Comparison of ENCODE assay signal across 8 mouse cellular contexts in genomic region chr3:36840650-36841555, GRCm38 (mm10). TPM values are rescaled to one million over a fixed set of nuclear protein-coding genes. Genes with fewer than 3 reads are reported as not detected.
DNase-seq lines count a peak whose midpoint lies in the region; ATAC-seq and TF ChIP-seq lines count a peak whose summit lies in the region.

No protein-coding gene starts in this region.

- H3K9me3 ChIP-seq in embryonic facial prominence, embryonic 13.5 days, result no peaks in the 10 kb centered on the region; the same call in 1 of the 2 replicates
- H3K9me3 ChIP-seq in heart, embryonic 13.5 days, result no peaks in the 10 kb centered on the region
- H3K9me3 ChIP-seq in kidney, embryonic 15.5 days (replicated peaks), result no peaks in the 10 kb centered on the region

- no peaks in the 10 kb centered on the region for H3K79me2 ChIP-seq in C2C12 (ENCODE audit: control insufficient read depth, insufficient read depth)

- no peak overlapping the region for H3K9ac ChIP-seq in embryonic facial prominence, embryonic 13.5 days
- H3K9ac ChIP-seq in heart, embryonic 13.5 days, result 0 out of 2 replicates have a peak overlapping the region, but pooled peaks have one; percentile 44
- H3K9ac ChIP-seq in kidney, embryonic 15.5 days, result no peak overlapping the region

- no peak for ATAC-seq in embryonic facial prominence, embryonic 13.5 days (ENCODE audit: insufficient number of reproducible peaks, insufficient read depth, low FRiP score, low TSS enrichment, low read depth)
- ATAC-seq in heart, embryonic 13.5 days (ENCODE audit: extremely low read depth, insufficient number of reproducible peaks, low FRiP score, low TSS enrichment), result no peak
- ATAC-seq in kidney, embryonic 15.5 days (replicated peaks; ENCODE audit: low FRiP score), result peak; percentile 87

- H3K4me3 ChIP-seq in C2C12 (ENCODE audit: insufficient read depth, poor library complexity, severe bottlenecking), result no peak overlapping the region
- H3K4me3 ChIP-seq in embryonic facial prominence, embryonic 13.5 days, result no peak overlapping the region
- H3K4me3 ChIP-seq in heart, embryonic 13.5 days, result 0 out of 2 replicates have a peak overlapping the region, but pooled peaks have one; percentile 8
- no peak overlapping the region; the same call in 1 of the 2 replicates for H3K4me3 ChIP-seq in kidney, embryonic 15.5 days (replicated peaks)

- no peaks in the 10 kb centered on the region for H3K27me3 ChIP-seq in C2C12 (ENCODE audit: control insufficient read depth, insufficient read depth, insufficient read length)
- H3K27me3 ChIP-seq in embryonic facial prominence, embryonic 13.5 days, result no peaks in the 10 kb centered on the region
- no peaks in the 10 kb centered on the region; the same call in 1 of the 2 replicates for H3K27me3 ChIP-seq in heart, embryonic 13.5 days (replicated peaks)
- no peaks in the 10 kb centered on the region for H3K27me3 ChIP-seq in kidney, embryonic 15.5 days

- H3K4me2 ChIP-seq in embryonic facial prominence, embryonic 13.5 days, result peak overlapping the region; percentile 42
- peak overlapping the region; percentile 59 for H3K4me2 ChIP-seq in heart, embryonic 13.5 days
- H3K4me2 ChIP-seq in kidney, embryonic 15.5 days, result peak overlapping the region; percentile 44

- no peak overlapping the region for H3K27ac ChIP-seq in embryonic facial prominence, embryonic 13.5 days
- no peak overlapping the region for H3K27ac ChIP-seq in heart, embryonic 13.5 days (replicated peaks)
- H3K27ac ChIP-seq in kidney, embryonic 15.5 days, result no peak overlapping the region

- H3K4me1 ChIP-seq in embryonic facial prominence, embryonic 13.5 days, result peaks cover 2% of the 10 kb centered on the region
- H3K4me1 ChIP-seq in heart, embryonic 13.5 days, result 0 out of 2 replicates have a peak, but pooled peaks cover 3% of the 10 kb centered on the region
- peaks cover 1% of the 10 kb centered on the region for H3K4me1 ChIP-seq in kidney, embryonic 15.5 days

- peak; percentile 79 for DNase-seq in adrenal gland, postnatal 14 days
- peak; percentile 57 for DNase-seq in liver
- peak; percentile 6 to 34 for DNase-seq in monocyte, adult 2 months (ENCODE audit: low read depth in 1 of 2, low spot score in 2 of 2)
- peak; percentile 54 to 76 for DNase-seq in spleen, postnatal 4 days (ENCODE audit: low spot score in 2 of 2)

- H3K36me3 ChIP-seq in C2C12 (ENCODE audit: control insufficient read depth, insufficient read depth), result no peaks in the 10 kb centered on the region
- H3K36me3 ChIP-seq in embryonic facial prominence, embryonic 13.5 days, result no peaks in the 10 kb centered on the region
- H3K36me3 ChIP-seq in heart, embryonic 13.5 days, result no peaks in the 10 kb centered on the region
- H3K36me3 ChIP-seq in kidney, embryonic 15.5 days, result no peaks in the 10 kb centered on the region

- TF ChIP-seq CTCF in C2C12 (IDR thresholded peaks at IDR 0.05; ENCODE audit: control insufficient read depth, insufficient read depth, insufficient read length), result peak; percentile 52

- H3ac ChIP-seq in C2C12 (ENCODE audit: control insufficient read depth, insufficient read length, low read depth), result no peak overlapping the region

- 17% methylated on average over 12 of the region's 12 CpGs for WGBS in embryonic facial prominence, embryonic 13.5 days
- 18% methylated on average over 12 of the region's 12 CpGs for WGBS in heart, embryonic 13.5 days
- WGBS in kidney, embryonic 15.5 days, result 22% methylated on average over 12 of the region's 12 CpGs

- H3K79me3 ChIP-seq in C2C12 (ENCODE audit: low read depth), result no peaks in the 10 kb centered on the region

TF ChIP-seq in C2C12, 6 proteins besides CTCF, POLR2A, EP300 and RAD21:
- TF ChIP-seq MYOD1 (IDR thresholded peaks at IDR 0.05; ENCODE audit: control insufficient read depth, insufficient read length, low read depth) (no peak), MAX (IDR thresholded peaks at IDR 0.05) (no peak), USF1 (IDR thresholded peaks at IDR 0.05; ENCODE audit: low read depth) (no peak), MYOG (IDR thresholded peaks at IDR 0.05; ENCODE audit: control insufficient read depth, extremely low read depth, insufficient read length) (no peak), FOSL1 (IDR thresholded peaks at IDR 0.05; ENCODE audit: insufficient read depth, low read length, poor library complexity, severe bottlenecking) (no peak), CEBPB (IDR thresholded peaks at IDR 0.05; ENCODE audit: low read depth) (no peak)

RNA-seq across cellular contexts. Expression of gene 4932438A13Rik, which starts 22.0 kb away (rescaled TPM):
- 2.8 TPM for polyA plus RNA-seq in C2C12 (2012; fragmentation: generic; extraction: Trizol)
- 42.6 and 49.7 TPM in 2 replicates for total RNA-seq in adrenal gland, postnatal 14 days (2021)
- 58.0 and 61.0 TPM in 2 replicates for polyA plus RNA-seq in embryonic facial prominence, embryonic 13.5 days (2015; fragmentation: Nextera tagmentation; extraction: Ambion mirVana)
- polyA plus RNA-seq in heart, embryonic 13.5 days (2015; fragmentation: Nextera tagmentation; extraction: Ambion mirVana), result 26.1 and 28.0 TPM in 2 replicates
- polyA plus RNA-seq in kidney, embryonic 15.5 days (2015; fragmentation: Nextera tagmentation; extraction: Ambion mirVana), result 42.3 and 49.6 TPM in 2 replicates

Comparison
In these comparisons a context has a peak if more than half of its experiments do, and no peak if none do; other contexts are left out.
1. DNase-seq: peak in every context shown above with its lines; median percentile 79 in adrenal gland, postnatal 14 days; 65 in spleen, postnatal 4 days; 57 in liver; 20 in monocyte, adult 2 months.